Mouse (Mus musculus): Measurements from ENCODE around the gene Vwa8. TPM values are rescaled to one million over a fixed set of nuclear protein-coding genes. Genes with fewer than 3 reads are reported as not detected.
A peak's percentile ranks its signal among the peaks of the same experiment; 100 is the strongest.

Gene Vwa8
- polyA plus RNA-seq, 1 experiment from 2014 or later: 10.0 TPM

GRCm38 (mm10) chr14:79142342-79142741 lies 293.5 kb downstream of the Vwa8 start:
- no peak overlapping the region for H3K27ac ChIP-seq
- H3K36me3 ChIP-seq: no peaks in the 10 kb centered on the region
- no peak overlapping the region for H3K9ac ChIP-seq
- no peak overlapping the region for H3K4me3 ChIP-seq
- peaks cover 19% of the 10 kb centered on the region for H3K4me1 ChIP-seq
- 75% methylated on average over 4 of the region's 4 CpGs for WGBS
- no peaks in the 10 kb centered on the region for H3K9me3 ChIP-seq (replicated peaks)
- no peak overlapping the region for H3K4me2 ChIP-seq (replicated peaks)
- ATAC-seq (ENCODE audit: low FRiP score): no peak
- no peaks in the 10 kb centered on the region for H3K27me3 ChIP-seq

- H3K27ac ChIP-seq: no peak overlapping the region
- H3K9me3 ChIP-seq (replicated peaks): no peaks in the 10 kb centered on the region
- no peak overlapping the region for H3K4me2 ChIP-seq (replicated peaks)
- H3K36me3 ChIP-seq: no peaks in the 10 kb centered on the region
- no peak overlapping the region for H3K4me3 ChIP-seq
- no peak for ATAC-seq (ENCODE audit: low FRiP score)
- WGBS: 94% methylated on average over 9 of the region's 9 CpGs
- peaks cover 19% of the 10 kb centered on the region for H3K4me1 ChIP-seq
- no peak overlapping the region for H3K9ac ChIP-seq
- H3K27me3 ChIP-seq: no peaks in the 10 kb centered on the region
Observed at GRCm38 (mm10) chr14:79143696-79144095, 294.8 kb downstream of the Vwa8 start.

GRCm38 (mm10) chr14:79144278-79145224 lies 295.7 kb downstream of the Vwa8 start:
- no peaks in the 10 kb centered on the region for H3K27me3 ChIP-seq
- no peak for ATAC-seq (ENCODE audit: low FRiP score)
- no peak overlapping the region for H3K4me2 ChIP-seq (replicated peaks)
- no peaks in the 10 kb centered on the region for H3K36me3 ChIP-seq
- H3K9ac ChIP-seq: no peak overlapping the region
- peaks cover 18% of the 10 kb centered on the region for H3K4me1 ChIP-seq
- H3K4me3 ChIP-seq: no peak overlapping the region
- no peak overlapping the region for H3K27ac ChIP-seq
- H3K9me3 ChIP-seq (replicated peaks): no peaks in the 10 kb centered on the region
- 83% methylated on average over 13 of the region's 13 CpGs for WGBS

- Histone ChIP-seq H3K36me3 (no peaks in the 10 kb centered on the region), H3K9ac (no peak overlapping the region), H3K27ac (no peak overlapping the region), H3K4me1 (0 out of 2 replicates have a peak, but pooled peaks cover 4% of the 10 kb centered on the region), H3K9me3 (replicated peaks) (no peaks in the 10 kb centered on the region), H3K4me2 (replicated peaks) (no peak overlapping the region), H3K27me3 (no peaks in the 10 kb centered on the region), H3K4me3 (no peak overlapping the region)
- no peak for ATAC-seq (ENCODE audit: low FRiP score)
- 89% methylated on average over 7 of the region's 7 CpGs for WGBS
Observed at GRCm38 (mm10) chr14:79151711-79152110, 302.9 kb downstream of the Vwa8 start.

- no peaks in the 10 kb centered on the region for H3K9me3 ChIP-seq (replicated peaks)
- H3K4me2 ChIP-seq (replicated peaks): no peak overlapping the region
- no peaks in the 10 kb centered on the region for H3K36me3 ChIP-seq
- no peak overlapping the region for H3K27ac ChIP-seq
- H3K9ac ChIP-seq: no peak overlapping the region
- ATAC-seq (ENCODE audit: low FRiP score): no peak
- H3K4me1 ChIP-seq: peaks cover 10% of the 10 kb centered on the region; the same call in 1 of the 2 replicates
- no peaks in the 10 kb centered on the region for H3K27me3 ChIP-seq
- no peak overlapping the region for H3K4me3 ChIP-seq
- WGBS: 80% methylated on average over 6 of the region's 6 CpGs
Observed at GRCm38 (mm10) chr14:79153896-79154295, 305.0 kb downstream of the Vwa8 start.

- no peak overlapping the region for H3K4me3 ChIP-seq
- no peaks in the 10 kb centered on the region for H3K36me3 ChIP-seq
- WGBS: 59% methylated on average over 11 of the region's 11 CpGs
- no peak overlapping the region for H3K9ac ChIP-seq
- H3K4me1 ChIP-seq: peaks cover 10% of the 10 kb centered on the region; the same call in 1 of the 2 replicates
- no peak overlapping the region for H3K4me2 ChIP-seq (replicated peaks)
- H3K27me3 ChIP-seq: no peaks in the 10 kb centered on the region
- H3K27ac ChIP-seq: no peak overlapping the region
- ATAC-seq (ENCODE audit: low FRiP score): no peak
- H3K9me3 ChIP-seq (replicated peaks): no peaks in the 10 kb centered on the region
Observed at GRCm38 (mm10) chr14:79154961-79155360, 306.1 kb downstream of the Vwa8 start.

- Histone ChIP-seq H3K27ac (0 out of 2 replicates have a peak overlapping the region, but pooled peaks have one; percentile 36), H3K27me3 (no peaks in the 10 kb centered on the region), H3K36me3 (no peaks in the 10 kb centered on the region), H3K4me3 (no peak overlapping the region), H3K9me3 (replicated peaks) (no peaks in the 10 kb centered on the region), H3K4me1 (peaks cover 10% of the 10 kb centered on the region; the same call in 1 of the 2 replicates), H3K4me2 (replicated peaks) (no peak overlapping the region), H3K9ac (no peak overlapping the region)
- no peak for ATAC-seq (ENCODE audit: low FRiP score)
- 76% methylated on average over 10 of the region's 10 CpGs for WGBS
Observed at GRCm38 (mm10) chr14:79156526-79157411, 307.9 kb downstream of the Vwa8 start.

GRCm38 (mm10) chr14:79157451-79158218 lies 308.8 kb downstream of the Vwa8 start:
- Histone ChIP-seq H3K36me3 (no peaks in the 10 kb centered on the region), H3K4me3 (no peak overlapping the region), H3K4me2 (replicated peaks) (no peak overlapping the region), H3K27ac (peak overlapping the region; percentile 36; the same call in 1 of the 2 replicates), H3K9ac (no peak overlapping the region), H3K27me3 (no peaks in the 10 kb centered on the region), H3K9me3 (replicated peaks) (no peaks in the 10 kb centered on the region), H3K4me1 (peaks cover 10% of the 10 kb centered on the region; the same call in 1 of the 2 replicates)
- no peak for ATAC-seq (ENCODE audit: low FRiP score)
- WGBS: 58% methylated on average over 17 of the region's 17 CpGs

- Histone ChIP-seq H3K36me3 (no peaks in the 10 kb centered on the region), H3K4me1 (peaks cover 10% of the 10 kb centered on the region; the same call in 1 of the 2 replicates), H3K4me3 (no peak overlapping the region), H3K9me3 (replicated peaks) (no peaks in the 10 kb centered on the region), H3K27me3 (no peaks in the 10 kb centered on the region), H3K9ac (no peak overlapping the region), H3K4me2 (replicated peaks) (no peak overlapping the region), H3K27ac (no peak overlapping the region)
- no peak for ATAC-seq (ENCODE audit: low FRiP score)
- WGBS: 80% methylated on average over 12 of the region's 12 CpGs
Observed at GRCm38 (mm10) chr14:79158219-79158521, 309.3 kb downstream of the Vwa8 start.

GRCm38 (mm10) chr14:79158673-79159200 lies 309.9 kb downstream of the Vwa8 start:
- H3K4me1 ChIP-seq: peaks cover 10% of the 10 kb centered on the region; the same call in 1 of the 2 replicates
- no peak for ATAC-seq (ENCODE audit: low FRiP score)

GRCm38 (mm10) chr14:79159451-79159850 lies 310.6 kb downstream of the Vwa8 start:
- no peak overlapping the region for H3K4me3 ChIP-seq
- no peak for ATAC-seq (ENCODE audit: low FRiP score)
- H3K4me1 ChIP-seq: peaks cover 10% of the 10 kb centered on the region; the same call in 1 of the 2 replicates
- no peak overlapping the region for H3K9ac ChIP-seq
- no peaks in the 10 kb centered on the region for H3K27me3 ChIP-seq
- H3K4me2 ChIP-seq (replicated peaks): no peak overlapping the region
- no peak overlapping the region for H3K27ac ChIP-seq
- H3K36me3 ChIP-seq: no peaks in the 10 kb centered on the region
- H3K9me3 ChIP-seq (replicated peaks): no peaks in the 10 kb centered on the region
- WGBS: 93% methylated on average over 8 of the region's 8 CpGs

More at GRCm38 (mm10) chr14:79158673-79159200, 309.9 kb downstream of the Vwa8 start:
- H3K9ac ChIP-seq: no peak overlapping the region
- H3K27me3 ChIP-seq: no peaks in the 10 kb centered on the region
- no peak overlapping the region for H3K4me2 ChIP-seq (replicated peaks)
- 88% methylated on average over 4 of the region's 4 CpGs for WGBS
- H3K36me3 ChIP-seq: no peaks in the 10 kb centered on the region
- H3K27ac ChIP-seq: no peak overlapping the region
- no peaks in the 10 kb centered on the region for H3K9me3 ChIP-seq (replicated peaks)
- no peak overlapping the region for H3K4me3 ChIP-seq
